Mouse (Mus musculus) heart, adult 2 months (tissue): ENCODE measurements at regions not wholly inside any gene's neighbourhood (a gene's known extent, or its start where the extent isn't known, plus 50 kb on each side); places are given as distances from the start of the nearest gene placed in this dataset.

Source experiments
- DNase-seq, 2 experiments: peaks; one replicate each; pipeline ENCODE4 v3.0.0; 2021
- H3K27ac ChIP-seq: fragments of 200-600 bp; 2 replicates; pipeline ENCODE4 v1.8.1; 2022
- H3K27me3 ChIP-seq: fragments of 200-500 bp; 2 replicates; pipeline ENCODE4 v1.6.1; 2012; ENCODE audit warnings: mild to moderate bottlenecking, low read length, inconsistent platforms, mixed read lengths; ENCODE audit not compliant: control insufficient read depth, insufficient read depth
- H3K36me3 ChIP-seq: fragments of 200-500 bp; 2 replicates; pipeline ENCODE4 v1.6.1; 2012; ENCODE audit warnings: low read length, inconsistent platforms; ENCODE audit not compliant: control insufficient read depth, insufficient read depth
- H3K4me1 ChIP-seq: fragments of 200-500 bp; 2 replicates; pipeline ENCODE4 v1.6.1; 2011; ENCODE audit warnings: low read length; ENCODE audit not compliant: control insufficient read depth, insufficient read depth
- H3K4me3 ChIP-seq: fragments of 200-600 bp; 2 replicates; pipeline ENCODE4 v1.8.1; 2022
- H3K79me2 ChIP-seq: fragments of 200-500 bp; replicated peaks from 2 replicates; pipeline ENCODE4 v1.6.1; 2012; ENCODE audit warnings: mild to moderate bottlenecking, inconsistent platforms, low read length, moderate library complexity, mixed read lengths; ENCODE audit not compliant: control insufficient read depth, insufficient read depth
- H3K9ac ChIP-seq: fragments of 200-500 bp; 2 replicates; pipeline ENCODE4 v1.6.1; 2012; ENCODE audit warnings: low read depth, mild to moderate bottlenecking, control low read depth, inconsistent platforms, low read length, mixed read lengths
- CTCF ChIP-seq: fragments of 200-600 bp; IDR thresholded peaks from 2 replicates; pipeline ENCODE4 v1.8.1; 2022; ENCODE audit warnings: antibody characterized with exemption, mild to moderate bottlenecking, moderate library complexity
- EP300 ChIP-seq: fragments of 200-500 bp; IDR thresholded peaks from 2 replicates; pipeline ENCODE4 v1.6.1; 2011; ENCODE audit warnings: low read depth, low read length, control low read depth; ENCODE audit not compliant: insufficient read depth
- POLR2A ChIP-seq: fragments of 200-500 bp; IDR thresholded peaks from 2 replicates; pipeline ENCODE4 v1.6.1; 2011; ENCODE audit warnings: mild to moderate bottlenecking, low read depth, low read length, control low read depth; ENCODE audit not compliant: insufficient read depth
- whole genome bisulfite sequencing: fragments of 180-500 bp; shearing (Covaris S2); methylation state at CpG from one replicate; pipeline ENCODE4 v1.1.7; 2018; 5-methylcytosine and 5-hydroxymethylcytosine counted together
- intact Hi-C: fragments of 180-260 bp; cut with DNase I; formaldehyde crosslinking; loops from one replicate; pipeline ENCODE4 v1.15.1; 2025

DNA sequence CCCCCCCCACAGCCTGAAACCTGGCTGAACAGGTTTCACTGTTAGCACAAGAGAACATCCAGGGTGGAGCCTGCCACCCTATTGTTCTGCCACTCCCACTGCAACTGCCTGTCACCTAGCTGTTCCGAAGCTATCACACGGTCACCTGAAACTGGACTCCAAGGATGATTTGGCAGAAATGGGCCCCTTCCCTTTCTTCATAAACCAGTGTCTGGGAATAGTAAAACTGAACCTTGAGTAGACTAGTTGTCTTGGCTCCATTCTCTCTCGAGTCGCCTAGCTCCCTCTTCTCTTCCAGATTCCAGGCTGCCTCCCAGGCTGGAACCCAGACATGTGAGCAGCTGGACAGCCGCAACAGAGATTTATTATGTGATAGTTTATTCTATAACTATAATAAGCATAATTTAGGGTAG, 282.9 kb upstream of the Dab2 start:
- Histone ChIP-seq H3K27me3 (no peaks in the 10 kb centered on the region), H3K4me1 (no peaks in the 10 kb centered on the region; the same call in 1 of the 2 replicates), H3K9ac (no peak overlapping the region), H3K79me2 (no peaks in the 10 kb centered on the region), H3K4me3 (no peak overlapping the region), H3K36me3 (no peaks in the 10 kb centered on the region), H3K27ac (no peak overlapping the region)
- TF ChIP-seq CTCF (no peak), POLR2A (no peak), EP300 (no peak)
- DNase-seq, result no peak
- 74% methylated on average over 5 of the region's 5 CpGs for WGBS
- intact Hi-C loops, result no loop called here

DNA sequence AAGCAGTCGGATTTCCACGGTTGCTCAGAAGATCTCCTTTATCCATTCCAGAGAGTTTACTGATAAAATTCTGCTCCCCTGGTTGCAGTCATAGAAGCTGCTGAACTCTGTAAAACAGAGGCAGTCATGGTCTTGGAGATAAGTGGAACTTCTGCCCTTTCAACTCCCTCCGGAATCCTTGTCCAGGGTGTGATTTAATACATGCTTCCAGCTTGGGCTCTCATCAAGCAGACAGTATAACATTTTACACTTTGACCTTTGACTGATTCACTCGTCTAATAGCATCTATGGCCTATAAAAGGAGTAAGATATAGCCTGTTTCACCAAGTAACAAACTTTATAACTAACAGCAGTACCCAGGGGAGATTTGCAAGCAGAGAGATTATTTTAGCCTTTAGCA, 274.0 kb upstream of the Dab2 start:
- TF ChIP-seq CTCF, result no peak
- no peak for TF ChIP-seq EP300
- no peak overlapping the region for H3K4me3 ChIP-seq
- no peaks in the 10 kb centered on the region for H3K27me3 ChIP-seq
- no peaks in the 10 kb centered on the region for H3K36me3 ChIP-seq
- no peaks in the 10 kb centered on the region; the same call in 1 of the 2 replicates for H3K4me1 ChIP-seq
- no peaks in the 10 kb centered on the region for H3K79me2 ChIP-seq
- no peak overlapping the region for H3K27ac ChIP-seq
- no peak overlapping the region for H3K9ac ChIP-seq
- intact Hi-C loops, result no loop called here
- WGBS, result 29% methylated on average over 4 of the region's 4 CpGs
- no peak for DNase-seq

GRCm38 (mm10) chr15:6029214-6029613, 270.4 kb upstream of the Dab2 start:
- H3K4me1 ChIP-seq, result no peaks in the 10 kb centered on the region; the same call in 1 of the 2 replicates
- no peak for DNase-seq
- no peak for TF ChIP-seq EP300
- no peak for TF ChIP-seq CTCF
- no peaks in the 10 kb centered on the region for H3K36me3 ChIP-seq
- 82% methylated on average over 1 of the region's 1 CpGs for WGBS
- no peaks in the 10 kb centered on the region for H3K79me2 ChIP-seq
- H3K4me3 ChIP-seq, result no peak overlapping the region
- H3K9ac ChIP-seq, result no peak overlapping the region
- H3K27ac ChIP-seq, result no peak overlapping the region
- intact Hi-C loops, result no loop called here
- no peaks in the 10 kb centered on the region for H3K27me3 ChIP-seq

GRCm38 (mm10) chr15:6030396-6030795, 269.2 kb upstream of the Dab2 start:
- DNase-seq, result no peak
- intact Hi-C loops, result no loop called here
- Histone ChIP-seq H3K9ac (no peak overlapping the region), H3K27me3 (no peaks in the 10 kb centered on the region), H3K27ac (no peak overlapping the region), H3K79me2 (no peaks in the 10 kb centered on the region), H3K4me3 (no peak overlapping the region), H3K4me1 (no peaks in the 10 kb centered on the region; the same call in 1 of the 2 replicates), H3K36me3 (no peaks in the 10 kb centered on the region)
- TF ChIP-seq POLR2A (no peak), CTCF (no peak), EP300 (no peak)
- WGBS, result 75% methylated on average over 5 of the region's 5 CpGs

DNA sequence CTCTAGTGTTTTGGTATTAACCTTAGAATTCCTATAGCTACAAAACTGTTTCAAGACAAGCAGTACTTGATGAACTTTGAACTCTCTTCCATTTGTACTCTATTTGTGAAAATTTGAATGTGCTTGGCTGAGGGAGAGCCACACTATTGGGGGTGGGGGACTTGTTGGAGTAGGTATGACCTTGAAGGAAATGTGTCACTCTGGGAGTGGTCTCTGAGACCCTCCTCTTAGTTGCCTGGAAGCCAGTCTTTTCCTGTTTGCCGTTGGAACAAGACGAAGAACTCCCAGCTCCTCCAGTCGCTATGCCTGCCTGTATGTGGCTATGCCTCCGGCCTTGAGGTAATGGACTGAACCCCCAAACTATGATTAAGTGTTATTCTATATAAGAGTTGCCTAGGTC, 265.4 kb upstream of the Dab2 start:
- Histone ChIP-seq H3K79me2 (no peaks in the 10 kb centered on the region), H3K27me3 (no peaks in the 10 kb centered on the region), H3K9ac (no peak overlapping the region), H3K27ac (no peak overlapping the region), H3K36me3 (no peaks in the 10 kb centered on the region), H3K4me3 (no peak overlapping the region), H3K4me1 (no peaks in the 10 kb centered on the region; the same call in 1 of the 2 replicates)
- 76% methylated on average over 4 of the region's 4 CpGs for WGBS
- DNase-seq, result no peak
- TF ChIP-seq POLR2A (no peak), EP300 (no peak), CTCF (no peak)
- intact Hi-C loops, result no loop called here

- H3K9ac ChIP-seq, result no peak overlapping the region
- no peaks in the 10 kb centered on the region for H3K27me3 ChIP-seq
- 55% methylated on average over 10 of the region's 10 CpGs for WGBS
Observed at GRCm38 (mm10) chr15:6044511-6045256, 254.9 kb upstream of the Dab2 start.

More at GRCm38 (mm10) chr15:6044511-6045256, 254.9 kb upstream of the Dab2 start:
- Histone ChIP-seq H3K79me2 (no peaks in the 10 kb centered on the region), H3K36me3 (no peaks in the 10 kb centered on the region), H3K4me3 (no peak overlapping the region), H3K4me1 (no peaks in the 10 kb centered on the region), H3K27ac (no peak overlapping the region)
- no peak for TF ChIP-seq POLR2A
- TF ChIP-seq EP300, result no peak
- TF ChIP-seq CTCF, result no peak
- intact Hi-C loops, result no loop called here
- no peak for DNase-seq
